Mouse (Mus musculus): ENCODE measurements around the gene Cgnl1.

GRCm38 (mm10) chr9:71738081-71738930 lies 33.1 kb downstream of the Cgnl1 start:
- TF ChIP-seq USF2 (conservative IDR thresholded peaks at IDR 0.05; ENCODE audit: low read depth, low read length) (no peak), JUND (conservative IDR thresholded peaks at IDR 0.05; ENCODE audit: low read depth, low read length) (no peak), CTCF (conservative IDR thresholded peaks at IDR 0.05 in 1 of 2, IDR thresholded peaks at IDR 0.05 in 1 of 2; ENCODE audit: low read depth in 2 of 2, low read length in 2 of 2) (no peak), TCF12 (IDR thresholded peaks at IDR 0.05; ENCODE audit: low read depth, low read length) (no peak), ZKSCAN1 (IDR thresholded peaks at IDR 0.05; ENCODE audit: borderline replicate concordance, low read depth, low read length) (no peak), E2F4 (IDR thresholded peaks at IDR 0.05; ENCODE audit: insufficient replicate concordance, low read depth, low read length) (no peak), POLR2AphosphoS2 (IDR thresholded peaks at IDR 0.05; ENCODE audit: low read depth, low read length) (no peak), POLR2A (IDR thresholded peaks at IDR 0.05; ENCODE audit: low read depth, low read length) (no peak)
